Mouse (Mus musculus) spleen, postnatal 10 days (tissue): ENCODE results near the gene Map3k5.
A peak's percentile ranks its signal among the peaks of the same experiment; 100 is the strongest.

Source experiments
- DNase-seq, 2 experiments: peaks; one replicate each; pipeline ENCODE4 v3.0.0; 2021 to 2022; ENCODE audit warnings: low spot score in 2 of 2

Gene Map3k5

GRCm38 (mm10) chr10:20155401-20155800, 221.1 kb downstream of the Map3k5 start:
- DNase-seq: no peak

GRCm38 (mm10) chr10:20157021-20157726, 222.9 kb downstream of the Map3k5 start:
- no peak for DNase-seq

GRCm38 (mm10) chr10:20158756-20159155, 224.5 kb downstream of the Map3k5 start:
- DNase-seq: no peak

GRCm38 (mm10) chr10:20159308-20159707, 225.0 kb downstream of the Map3k5 start:
- no peak for DNase-seq

GRCm38 (mm10) chr10:20160914-20161313, 226.6 kb downstream of the Map3k5 start:
- no peak for DNase-seq

- no peak for DNase-seq
Observed at GRCm38 (mm10) chr10:20164810-20165209, 230.5 kb downstream of the Map3k5 start.

- no peak for DNase-seq
Observed at GRCm38 (mm10) chr10:20166797-20167196, 232.5 kb downstream of the Map3k5 start.

GRCm38 (mm10) chr10:20167467-20167866, 233.2 kb downstream of the Map3k5 start:
- DNase-seq: no peak

GRCm38 (mm10) chr10:20169182-20169674, 235.0 kb downstream of the Map3k5 start:
- no peak for DNase-seq

GRCm38 (mm10) chr10:20169927-20170604, 235.8 kb downstream of the Map3k5 start:
- no peak for DNase-seq

- DNase-seq: peak in 1 of 2 experiments; percentile 46
Observed at GRCm38 (mm10) chr10:20170605-20171088, 236.4 kb downstream of the Map3k5 start.

- DNase-seq: no peak
Observed at GRCm38 (mm10) chr10:20171209-20171608, 236.9 kb downstream of the Map3k5 start.

- no peak for DNase-seq
Observed at GRCm38 (mm10) chr10:20171756-20172155, 237.5 kb downstream of the Map3k5 start.

- no peak for DNase-seq
Observed at GRCm38 (mm10) chr10:20173733-20174132, 239.5 kb downstream of the Map3k5 start.

- DNase-seq: no peak
Observed at GRCm38 (mm10) chr10:20176054-20176453, 241.8 kb downstream of the Map3k5 start.

GRCm38 (mm10) chr10:20178807-20179605, 244.7 kb downstream of the Map3k5 start:
- peak in 1 of 2 experiments; percentile 50 for DNase-seq

- DNase-seq: no peak
Observed at GRCm38 (mm10) chr10:20181198-20181597, 246.9 kb downstream of the Map3k5 start.

GRCm38 (mm10) chr10:20181680-20182399, 247.6 kb downstream of the Map3k5 start:
- no peak for DNase-seq

- DNase-seq: no peak
Observed at GRCm38 (mm10) chr10:20184326-20184725, 250.1 kb downstream of the Map3k5 start.

GRCm38 (mm10) chr10:20185264-20185663, 251.0 kb downstream of the Map3k5 start:
- no peak for DNase-seq

GRCm38 (mm10) chr10:20185806-20186205, 251.5 kb downstream of the Map3k5 start:
- no peak for DNase-seq
